Mouse (Mus musculus): Measurements from ENCODE around the gene Alk.
A peak's percentile ranks its signal among the peaks of the same experiment; 100 is the strongest.

The Alk gene

GRCm38 (mm10) chr17:72120278-72120677 lies 484.1 kb downstream of the Alk start:
- no peak for DNase-seq

GRCm38 (mm10) chr17:72118376-72118775 lies 486.1 kb downstream of the Alk start:
- DNase-seq: no peak

- DNase-seq: no peak
These were observed 489.0 kb downstream of the Alk start for GRCm38 (mm10) chr17:72115271-72115944.

- no peak for DNase-seq
These were observed 492.4 kb downstream of the Alk start for GRCm38 (mm10) chr17:72112004-72112403.

- DNase-seq: no peak
These were observed 492.9 kb downstream of the Alk start for GRCm38 (mm10) chr17:72111528-72111927.

GRCm38 (mm10) chr17:72087261-72087703 lies 517.1 kb downstream of the Alk start:
- DNase-seq: no peak

- no peak for DNase-seq
These were observed 523.0 kb downstream of the Alk start for GRCm38 (mm10) chr17:72081396-72081795.

GRCm38 (mm10) chr17:72076306-72076921 lies 528.0 kb downstream of the Alk start:
- no peak for DNase-seq

- no peak for DNase-seq
These were observed 532.6 kb downstream of the Alk start for GRCm38 (mm10) chr17:72071871-72072270.

GRCm38 (mm10) chr17:72068176-72068575 lies 536.3 kb downstream of the Alk start:
- DNase-seq: no peak

- DNase-seq: no peak
These were observed 541.4 kb downstream of the Alk start for GRCm38 (mm10) chr17:72062978-72063377.

- DNase-seq: peak; percentile 43
These were observed 545.1 kb downstream of the Alk start for GRCm38 (mm10) chr17:72059312-72059711.

GRCm38 (mm10) chr17:72045671-72046070 lies 558.8 kb downstream of the Alk start:
- DNase-seq: peak; percentile 51

- DNase-seq: peak; percentile 16
These were observed 560.6 kb downstream of the Alk start for GRCm38 (mm10) chr17:72043667-72044390.

- peak; percentile 98 for DNase-seq
These were observed 561.3 kb downstream of the Alk start for GRCm38 (mm10) chr17:72043001-72043666.

- DNase-seq: peak; percentile 83
These were observed 565.1 kb downstream of the Alk start for GRCm38 (mm10) chr17:72039176-72039948.

GRCm38 (mm10) chr17:72038371-72038770 lies 566.1 kb downstream of the Alk start:
- peak; percentile 73 for DNase-seq

- peak; percentile 44 for DNase-seq
These were observed 573.8 kb downstream of the Alk start for GRCm38 (mm10) chr17:72030672-72031071.

- DNase-seq: peak; percentile 72
These were observed 581.1 kb downstream of the Alk start for GRCm38 (mm10) chr17:72023323-72023722.

- peak; percentile 70 for DNase-seq
These were observed 582.4 kb downstream of the Alk start for GRCm38 (mm10) chr17:72021733-72022669.

GRCm38 (mm10) chr17:72017329-72017728 lies 587.1 kb downstream of the Alk start:
- peak; percentile 59 for DNase-seq
